Mouse (Mus musculus) adrenal gland, postnatal 36 days (tissue): ENCODE results near the gene Psma7. TPM values are rescaled to one million over a fixed set of nuclear protein-coding genes. Genes with fewer than 3 reads are reported as not detected.

Source experiments
- DNase-seq, 2 experiments: peaks; one replicate each; pipeline ENCODE4 v3.0.0; 2021; ENCODE audit warnings: mixed read lengths in 1 of 2
- total RNA-seq, 2 experiments: library from RNA; stranded (reverse); gene quantifications; 2 replicates each; pipeline ENCODE4 v1.2.3; 2021

The Psma7 gene
- total RNA-seq, 2 experiments from 2014 or later: 246 to 260 TPM

GRCm38 (mm10) chr2:180045283-180045682 lies 3.0 kb upstream of the Psma7 start:
- DNase-seq: peak; percentile 44 to 66

GRCm38 (mm10) chr2:180042858-180043515 lies 754 bp upstream of the Psma7 start:
- DNase-seq: peak; percentile 59 to 76

DNA sequence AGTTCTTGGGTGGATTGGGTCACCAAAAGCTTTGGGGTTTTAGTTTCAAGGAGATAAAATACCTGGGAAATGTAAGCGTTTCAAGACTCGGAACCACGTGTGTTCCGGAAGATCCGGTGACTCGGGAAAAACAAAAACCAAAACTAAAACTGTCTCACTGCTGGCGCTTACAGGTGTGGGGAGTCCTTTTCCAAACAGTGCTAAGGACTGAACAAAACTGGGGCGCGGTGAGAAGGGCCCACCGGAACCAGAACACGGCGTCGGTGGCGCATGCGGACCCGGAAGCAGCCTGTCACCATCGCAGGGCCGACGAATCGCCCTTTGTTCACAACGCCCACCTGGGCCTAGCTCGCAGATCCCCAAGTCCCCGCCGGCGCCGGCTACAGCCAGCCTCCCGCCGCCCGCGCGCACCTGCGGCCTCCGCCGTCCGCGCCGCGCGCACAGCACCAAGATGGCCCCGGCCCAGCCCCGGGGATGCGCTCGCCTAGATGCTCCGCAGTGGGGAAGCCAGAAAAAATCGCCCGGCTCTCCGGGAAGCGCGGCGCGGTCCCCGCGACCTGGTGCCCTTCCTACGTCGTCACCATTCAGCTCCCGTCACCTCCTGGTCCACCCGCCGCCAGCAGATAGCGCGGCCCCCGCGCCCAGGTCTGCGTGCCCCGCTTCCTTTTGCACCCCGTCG lies 517 bp downstream of the Psma7 start:
- peak; percentile 47 to 59 for DNase-seq

DNA sequence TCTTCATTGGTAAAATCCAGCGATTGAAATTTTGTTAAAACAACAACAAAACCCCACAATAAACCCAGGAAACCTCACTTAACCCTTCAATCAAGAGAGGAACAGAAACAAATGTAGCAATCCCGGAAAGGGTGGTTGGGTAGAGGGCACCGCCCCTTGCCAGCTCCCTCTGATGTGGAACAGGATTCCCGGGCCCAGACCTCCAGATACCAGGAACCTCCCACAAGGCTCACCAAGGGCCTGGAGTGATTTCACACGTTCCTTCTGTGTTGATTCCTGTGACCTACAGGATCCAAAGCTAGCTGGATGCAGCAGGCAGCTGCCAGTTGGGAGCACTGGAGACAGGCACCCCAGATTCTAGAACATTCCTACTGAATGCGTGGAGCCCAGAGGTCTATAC lies 1.8 kb downstream of the Psma7 start:
- no peak for DNase-seq

- no peak for DNase-seq
Measured at GRCm38 (mm10) chr2:180034753-180035152, 7.5 kb downstream of the Psma7 start.

GRCm38 (mm10) chr2:180033956-180034355 lies 8.3 kb downstream of the Psma7 start:
- DNase-seq: no peak

GRCm38 (mm10) chr2:180032925-180033324 lies 9.3 kb downstream of the Psma7 start:
- no peak for DNase-seq

- no peak for DNase-seq
Measured at GRCm38 (mm10) chr2:180031270-180031669, 11.0 kb downstream of the Psma7 start.

DNA sequence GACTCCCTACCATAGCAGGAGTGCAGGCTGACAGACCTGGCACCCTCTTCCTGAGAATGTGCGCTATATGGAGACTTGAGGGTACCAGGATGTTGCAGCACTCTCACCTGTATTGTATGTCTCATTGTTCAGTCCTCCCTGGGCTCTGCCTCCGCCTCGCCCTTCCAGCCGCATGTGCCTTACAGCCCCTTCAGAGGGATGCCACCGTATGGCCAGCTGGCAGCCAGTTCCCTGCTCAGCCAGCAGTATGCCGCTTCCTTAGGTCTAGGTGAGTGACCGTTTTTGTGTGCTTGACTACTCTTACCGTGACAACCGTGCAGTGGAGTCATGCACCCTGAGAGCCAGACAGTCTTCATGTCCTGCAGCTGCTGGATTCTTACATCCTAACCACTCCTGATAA lies 14.5 kb downstream of the Psma7 start:
- DNase-seq: no peak

DNA sequence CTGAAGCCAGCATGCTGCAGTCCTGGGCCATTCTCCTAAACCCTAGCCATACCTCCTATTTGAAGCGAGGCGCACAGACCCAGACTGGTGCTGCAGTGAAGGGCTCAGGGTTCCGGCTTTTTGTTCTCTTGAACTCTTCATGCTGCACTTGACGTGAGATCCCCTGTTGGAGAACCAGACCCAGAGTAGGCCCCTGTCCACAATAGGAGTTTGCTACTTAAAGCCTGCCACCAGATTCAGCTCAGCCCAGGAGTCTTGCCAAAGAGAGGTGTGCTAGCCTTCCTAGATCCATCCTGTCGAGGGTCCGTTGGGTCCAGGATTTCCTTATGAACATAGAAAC lies 16.4 kb downstream of the Psma7 start:
- no peak for DNase-seq

DNA sequence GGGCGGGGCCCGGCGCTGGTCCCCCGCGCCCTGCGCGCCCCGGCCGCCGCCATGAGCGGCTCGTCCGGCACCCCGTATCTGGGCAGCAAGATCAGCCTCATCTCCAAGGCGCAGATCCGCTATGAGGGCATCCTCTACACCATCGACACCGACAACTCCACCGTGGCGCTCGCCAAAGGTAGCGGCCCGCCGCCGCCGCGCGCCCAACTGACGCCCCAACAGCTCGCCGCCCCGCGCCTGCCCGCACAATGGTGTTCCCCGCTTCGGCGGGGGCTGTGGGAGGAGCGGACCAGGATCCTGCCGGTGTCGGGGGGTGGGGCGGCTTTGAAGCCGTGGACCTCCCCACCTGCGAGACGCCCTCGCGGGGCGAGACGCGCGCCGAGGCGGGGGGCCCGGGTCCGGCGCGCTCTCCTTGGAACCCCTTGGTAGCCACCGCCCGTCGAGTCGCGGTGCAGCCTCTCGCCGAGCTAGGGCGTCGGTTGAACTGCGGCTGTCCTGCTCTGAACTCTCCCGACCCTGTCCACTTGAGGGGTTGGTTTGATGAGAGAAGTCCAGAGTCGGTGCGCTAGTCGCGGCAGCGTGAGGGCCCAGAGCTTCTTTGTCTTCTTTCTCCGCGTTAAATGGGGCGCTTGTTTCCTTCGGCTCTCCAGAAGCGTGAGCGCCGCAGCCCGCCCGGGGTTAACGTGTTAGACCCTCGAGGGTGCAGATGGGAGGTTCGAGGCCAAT lies 16.9 kb downstream of the Psma7 start:
- peak; percentile 55 to 70 for DNase-seq

GRCm38 (mm10) chr2:180024401-180025098 lies 17.7 kb downstream of the Psma7 start, which contains the start of gene Lsm14b:
TSS of gene Lsm14b (plus strand) at chr2:180024987.
- peak; percentile 99 for DNase-seq

DNA sequence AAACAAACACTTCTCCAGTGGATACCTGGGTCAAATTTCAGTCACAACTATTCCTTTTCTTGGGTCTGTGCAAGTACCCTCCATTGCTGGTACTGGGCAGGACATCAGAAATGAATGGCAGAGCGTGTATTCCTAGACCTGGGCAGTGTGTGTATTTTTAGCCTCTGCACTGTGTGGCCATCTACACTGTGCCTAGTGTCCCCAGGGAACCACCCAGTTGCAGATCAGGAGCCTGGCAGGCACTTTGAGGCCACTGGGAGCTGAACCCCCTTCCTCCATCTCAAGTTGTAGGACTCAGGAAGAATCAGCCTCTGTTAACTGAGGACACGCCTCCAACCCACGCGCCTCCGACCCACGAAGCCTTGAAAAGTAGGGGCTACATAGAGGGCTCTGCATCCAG lies 19.5 kb downstream of the Psma7 start:
- DNase-seq: no peak

DNA sequence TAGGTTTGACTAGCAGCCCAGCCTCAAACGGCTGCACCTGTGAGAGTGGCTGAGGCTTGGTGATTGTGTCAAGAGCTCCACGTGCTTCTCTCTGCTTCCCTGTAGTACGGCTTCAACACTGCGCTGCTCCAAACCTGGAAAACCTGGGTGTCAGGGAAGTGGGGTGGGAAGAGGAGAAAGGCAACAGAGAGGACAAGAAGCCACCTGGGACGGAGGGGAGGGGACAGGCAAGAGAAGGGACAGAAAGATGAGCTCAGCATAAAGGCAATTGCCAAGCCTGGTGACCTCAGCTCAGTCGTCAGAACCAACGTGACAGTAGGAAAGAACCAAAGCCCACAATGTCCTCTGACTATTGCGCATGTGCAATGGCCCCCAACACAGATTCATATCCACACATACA lies 21.3 kb downstream of the Psma7 start:
- no peak for DNase-seq

DNA sequence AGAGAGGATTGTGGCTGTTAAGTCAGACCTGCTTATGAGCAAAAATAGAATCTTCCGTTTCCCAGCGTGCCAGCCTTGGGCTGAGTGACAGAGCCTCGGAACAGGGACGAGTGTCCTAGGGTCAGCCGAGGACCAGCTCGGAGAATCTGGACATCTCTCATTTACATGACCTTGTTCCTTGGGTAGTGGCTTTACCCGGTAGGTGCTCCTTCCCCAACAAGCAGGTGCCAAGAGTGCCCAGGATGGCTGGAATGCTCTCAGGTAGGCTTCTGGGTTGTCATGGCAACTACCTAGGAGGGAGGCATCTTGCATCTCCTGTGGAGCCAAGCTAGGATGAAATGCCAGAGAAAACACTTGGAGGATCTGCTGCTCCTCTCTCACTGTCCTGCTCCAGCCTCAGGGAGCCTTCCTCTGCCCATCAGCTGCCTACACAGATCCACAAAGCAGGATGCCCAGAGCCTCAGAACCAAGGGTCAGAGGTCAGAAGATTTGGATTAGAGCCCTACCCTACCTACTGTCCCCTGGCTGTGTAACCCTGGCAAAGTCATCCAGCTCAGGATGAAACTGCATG lies 22.1 kb downstream of the Psma7 start:
- no peak for DNase-seq

DNA sequence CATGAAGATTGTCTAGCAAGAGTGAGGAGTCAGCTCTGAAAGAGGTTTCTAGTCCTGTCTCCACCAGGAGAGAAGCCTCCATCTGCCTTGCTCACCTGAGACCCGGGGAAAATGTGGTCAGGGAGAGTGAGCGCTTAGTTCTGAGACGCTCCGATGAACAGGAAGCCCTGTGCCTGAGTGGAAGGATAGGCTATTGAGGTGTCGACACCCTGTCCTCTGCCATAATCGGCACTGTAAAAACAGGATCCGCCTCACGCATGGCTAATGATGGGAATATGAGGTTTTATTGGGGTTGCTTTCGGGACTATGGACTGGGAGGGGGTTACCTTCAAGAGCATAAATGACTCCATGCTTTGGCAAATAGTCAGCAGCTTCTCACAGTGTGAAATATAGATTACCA lies 23.7 kb downstream of the Psma7 start:
- DNase-seq: no peak

DNA sequence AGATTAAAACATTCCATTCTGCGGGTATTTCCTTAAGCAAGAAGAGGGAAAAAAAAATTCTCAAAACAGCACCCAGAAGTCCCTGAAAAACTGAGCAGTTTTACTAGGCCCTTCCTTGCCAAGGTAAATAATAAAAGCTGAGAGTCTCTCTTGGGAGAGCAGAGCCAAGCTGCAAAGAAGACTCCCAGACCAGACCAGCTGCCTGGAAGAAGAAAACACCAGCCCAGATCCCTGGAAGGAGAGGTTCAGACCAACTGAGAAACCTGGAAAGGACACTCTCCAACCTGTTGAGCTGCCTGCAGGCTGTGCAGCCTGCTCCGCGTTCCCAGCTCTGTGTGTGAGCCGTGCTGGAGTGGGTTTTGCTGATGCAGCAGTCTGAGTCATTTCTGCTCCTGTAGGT lies 24.6 kb downstream of the Psma7 start:
- DNase-seq: no peak

GRCm38 (mm10) chr2:180013686-180014085 lies 28.5 kb downstream of the Psma7 start:
- no peak for DNase-seq

DNA sequence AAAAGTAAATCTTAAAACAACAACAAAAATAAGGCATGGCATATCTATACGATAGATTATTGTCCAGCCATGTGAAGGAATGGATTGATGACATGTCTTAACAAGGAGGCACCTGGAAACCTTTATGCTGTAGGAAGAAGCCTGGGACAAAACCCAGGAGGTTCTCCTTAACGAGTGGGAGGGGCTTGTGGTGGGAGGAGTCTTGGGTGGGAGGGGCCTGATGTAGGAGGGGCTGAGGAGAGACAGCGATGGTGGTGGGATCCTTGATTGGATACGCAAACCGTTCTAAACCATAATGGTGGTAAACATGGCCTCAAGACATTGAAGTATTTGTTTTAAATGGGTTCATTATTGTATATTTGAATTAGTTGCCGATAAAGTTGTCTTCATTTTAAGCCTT lies 30.9 kb downstream of the Psma7 start:
- DNase-seq: no peak

DNA sequence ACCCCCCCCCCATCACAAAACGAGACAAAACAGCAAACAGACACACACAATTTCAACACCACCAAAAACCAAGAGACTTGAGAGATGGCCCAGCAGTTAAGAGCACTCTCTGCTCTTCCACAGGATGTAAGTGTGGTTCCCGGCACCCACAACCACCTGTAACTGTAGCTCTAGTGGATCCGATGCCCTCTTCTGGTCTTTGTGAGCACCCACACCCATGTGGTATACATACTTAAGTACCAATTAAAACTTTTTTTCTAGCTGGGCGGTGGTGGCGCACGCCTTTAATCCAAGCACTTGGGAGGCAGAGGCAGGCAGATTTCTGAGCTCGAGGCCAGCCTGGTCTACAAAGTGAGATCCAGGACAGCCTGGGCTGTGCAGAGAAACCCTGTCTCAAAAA lies 31.5 kb downstream of the Psma7 start:
- DNase-seq: no peak

DNA sequence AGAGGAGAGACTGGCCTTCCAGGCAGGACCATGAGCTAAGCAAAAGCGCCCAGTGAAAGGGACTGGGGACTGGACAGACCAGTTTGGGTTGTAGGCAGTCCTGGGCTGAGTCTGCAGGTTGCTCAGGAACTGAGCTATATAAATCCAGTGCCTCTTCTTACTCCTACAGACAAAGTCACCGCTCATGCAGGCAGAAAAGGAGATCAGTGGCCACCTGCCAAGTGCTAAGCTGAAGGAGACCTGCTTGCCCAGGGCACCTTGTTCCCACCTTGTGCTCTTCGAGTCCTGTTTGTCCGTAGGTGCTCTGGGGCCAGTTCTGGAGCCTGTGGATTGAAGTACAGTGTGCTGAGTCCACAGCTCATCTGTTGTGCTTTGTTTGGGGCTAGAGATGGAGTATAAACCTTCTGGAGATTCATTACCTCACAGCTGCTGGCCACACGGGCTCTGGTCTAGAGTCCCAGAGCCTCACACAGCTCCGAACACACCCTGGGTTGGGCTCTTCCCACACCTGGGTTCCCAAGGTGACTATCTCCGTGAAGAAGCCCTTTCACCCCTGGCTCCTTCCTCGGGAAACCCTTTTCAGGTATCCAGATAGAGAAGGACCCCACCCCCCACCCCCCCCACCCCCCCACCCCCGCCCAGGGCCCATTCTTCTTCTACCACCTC lies 35.7 kb downstream of the Psma7 start:
- no peak for DNase-seq
